Mouse (Mus musculus) heart, embryonic 13.5 days (tissue): ENCODE data around the gene Kctd19. TPM values are rescaled to one million over a fixed set of nuclear protein-coding genes. Genes with fewer than 3 reads are reported as not detected.

Experiments
- ATAC-seq: fragments of 200-750 bp; cut with Nextera tagmentation; 2 replicates; pipeline ENCODE4 v1.8.0; 2017; ENCODE audit warnings: moderate TSS enrichment; ENCODE audit not compliant: insufficient number of reproducible peaks, low FRiP score, low TSS enrichment; ENCODE audit errors: extremely low read depth
- H3K27ac ChIP-seq: fragments of 300-500 bp; sonication (generic); replicated peaks from 2 replicates; pipeline ENCODE4 v1.5.1; 2015; ENCODE audit warnings: moderate library complexity, mild to moderate bottlenecking, inconsistent platforms
- H3K27me3 ChIP-seq: fragments of 300-500 bp; sonication (generic); replicated peaks from 2 replicates; pipeline ENCODE4 v1.6.1; 2015; ENCODE audit warnings: mild to moderate bottlenecking, inconsistent platforms
- H3K36me3 ChIP-seq: fragments of 300-500 bp; sonication (generic); 2 replicates; pipeline ENCODE4 v1.6.1; 2015; ENCODE audit warnings: mild to moderate bottlenecking, inconsistent platforms
- H3K4me1 ChIP-seq: fragments of 300-500 bp; sonication (generic); 2 replicates; pipeline ENCODE4 v1.6.1; 2015; ENCODE audit warnings: inconsistent platforms
- H3K4me2 ChIP-seq: fragments of 300-500 bp; sonication (generic); 2 replicates; pipeline ENCODE4 v1.6.1; 2015; ENCODE audit warnings: inconsistent platforms, mild to moderate bottlenecking, moderate library complexity
- H3K4me3 ChIP-seq: fragments of 300-500 bp; sonication (generic); 2 replicates; pipeline ENCODE4 v1.5.1; 2015; ENCODE audit warnings: moderate library complexity, mild to moderate bottlenecking, inconsistent platforms
- H3K9ac ChIP-seq: fragments of 300-500 bp; sonication (generic); 2 replicates; pipeline ENCODE4 v1.6.1; 2015; ENCODE audit warnings: inconsistent platforms, mild to moderate bottlenecking, moderate library complexity
- H3K9me3 ChIP-seq: fragments of 300-500 bp; sonication (generic); 2 replicates; pipeline ENCODE4 v1.6.1; 2016; ENCODE audit warnings: inconsistent platforms
- WGBS: fragments of 180-500 bp; shearing (Covaris S2); methylation state at CpG from one replicate; pipeline ENCODE4 v1.1.7; 2015; ENCODE audit warnings: mixed read lengths; 5-methylcytosine and 5-hydroxymethylcytosine counted together
- polyA plus RNA-seq: library from polyadenylated mRNA; unstranded; fragments of >200 nt; fragmentation: Nextera tagmentation; extraction: Ambion mirVana; gene quantifications from 2 replicates; pipeline ENCODE4 v1.2.1, GENCODE M21; 2015

The Kctd19 gene
- polyA plus RNA-seq, 1 experiment from 2014 or later: not detected

GRCm38 (mm10) chr8:105345061-105345975 lies 68.0 kb downstream of the Kctd19 start:
- Histone ChIP-seq H3K4me2 (peak overlapping the region; percentile 99), H3K4me1 (peaks cover 85% of the 10 kb centered on the region)

GRCm38 (mm10) chr8:105343791-105344574 lies 69.3 kb downstream of the Kctd19 start:
- ATAC-seq: no peak
- peak overlapping the region; percentile 62; the same call in 1 of the 2 replicates for H3K9ac ChIP-seq
- 0 out of 2 replicates have a peak overlapping the region, but pooled peaks have one; percentile 99 for H3K4me2 ChIP-seq
- no peaks in the 10 kb centered on the region for H3K9me3 ChIP-seq
- peak overlapping the region; percentile 29; the same call in 1 of the 2 replicates for H3K27ac ChIP-seq
- H3K4me3 ChIP-seq: no peak overlapping the region
- no peaks in the 10 kb centered on the region for H3K36me3 ChIP-seq
- no peaks in the 10 kb centered on the region for H3K27me3 ChIP-seq
- peaks cover 85% of the 10 kb centered on the region for H3K4me1 ChIP-seq
- 50% methylated on average over 8 of the region's 8 CpGs for WGBS

More at GRCm38 (mm10) chr8:105345061-105345975, 68.0 kb downstream of the Kctd19 start:
- Histone ChIP-seq H3K4me3 (peak overlapping the region; percentile 81; the same call in 1 of the 2 replicates), H3K9ac (peak overlapping the region; percentile 91), H3K9me3 (no peaks in the 10 kb centered on the region), H3K36me3 (no peaks in the 10 kb centered on the region), H3K27me3 (peaks cover 12% of the 10 kb centered on the region), H3K27ac (peak overlapping the region; percentile 41)
- ATAC-seq: no peak
- 38% methylated on average over 7 of the region's 7 CpGs for whole genome bisulfite sequencing

- 59% methylated on average over 4 of the region's 4 CpGs for WGBS
- no peak for ATAC-seq
- no peaks in the 10 kb centered on the region for H3K27me3 ChIP-seq
- 0 out of 2 replicates have a peak overlapping the region, but pooled peaks have one; percentile 36 for H3K27ac ChIP-seq
- no peak overlapping the region for H3K4me2 ChIP-seq
- H3K36me3 ChIP-seq: peaks cover 10% of the 10 kb centered on the region
- no peaks in the 10 kb centered on the region for H3K9me3 ChIP-seq
- H3K4me1 ChIP-seq: peaks cover 86% of the 10 kb centered on the region
- H3K4me3 ChIP-seq: no peak overlapping the region
- H3K9ac ChIP-seq: no peak overlapping the region
These were observed 70.5 kb downstream of the Kctd19 start for GRCm38 (mm10) chr8:105342768-105343167.

GRCm38 (mm10) chr8:105341399-105341798 lies 71.9 kb downstream of the Kctd19 start:
- peaks cover 24% of the 10 kb centered on the region for H3K36me3 ChIP-seq
- H3K4me3 ChIP-seq: no peak overlapping the region
- H3K9me3 ChIP-seq: no peaks in the 10 kb centered on the region
- peaks cover 81% of the 10 kb centered on the region for H3K4me1 ChIP-seq
- WGBS: 17% methylated on average over 8 of the region's 8 CpGs
- peak overlapping the region; percentile 64 for H3K27ac ChIP-seq
- H3K4me2 ChIP-seq: no peak overlapping the region
- H3K27me3 ChIP-seq: no peaks in the 10 kb centered on the region
- ATAC-seq: peak; percentile 16; the same call in 1 of the 2 replicates
- H3K9ac ChIP-seq: no peak overlapping the region

GRCm38 (mm10) chr8:105339886-105340635 lies 73.2 kb downstream of the Kctd19 start:
- ATAC-seq: no peak
- Histone ChIP-seq H3K4me2 (no peak overlapping the region), H3K4me1 (peaks cover 68% of the 10 kb centered on the region), H3K36me3 (peaks cover 37% of the 10 kb centered on the region), H3K27ac (peak overlapping the region; percentile 64), H3K9ac (no peak overlapping the region), H3K27me3 (no peaks in the 10 kb centered on the region), H3K4me3 (no peak overlapping the region), H3K9me3 (no peaks in the 10 kb centered on the region)
- WGBS: 47% methylated on average over 6 of the region's 6 CpGs

- 19% methylated on average over 4 of the region's 4 CpGs for WGBS
- H3K9ac ChIP-seq: peak overlapping the region; percentile 67
- no peak overlapping the region for H3K4me3 ChIP-seq
- no peaks in the 10 kb centered on the region for H3K27me3 ChIP-seq
- H3K4me1 ChIP-seq: peaks cover 58% of the 10 kb centered on the region
- no peaks in the 10 kb centered on the region for H3K9me3 ChIP-seq
- no peak for ATAC-seq
- peaks cover 48% of the 10 kb centered on the region for H3K36me3 ChIP-seq
- H3K27ac ChIP-seq: peak overlapping the region; percentile 64
- H3K4me2 ChIP-seq: peak overlapping the region; percentile 16
These were observed 74.3 kb downstream of the Kctd19 start for GRCm38 (mm10) chr8:105338992-105339391.

- Histone ChIP-seq H3K4me1 (peaks cover 39% of the 10 kb centered on the region), H3K36me3 (peaks cover 73% of the 10 kb centered on the region), H3K4me3 (no peak overlapping the region), H3K9ac (no peak overlapping the region), H3K27me3 (no peaks in the 10 kb centered on the region), H3K9me3 (no peaks in the 10 kb centered on the region), H3K4me2 (no peak overlapping the region), H3K27ac (no peak overlapping the region)
- 62% methylated on average over 32 of the region's 32 CpGs for WGBS
- ATAC-seq: no peak
These were observed 76.8 kb downstream of the Kctd19 start for GRCm38 (mm10) chr8:105336373-105337130.

Other genes with a start within 250 kb of the Kctd19 start
- 39.4 and 43.0 TPM in 2 replicates for gene Cbfb, start 242.8 kb downstream of the Kctd19 start, polyA plus RNA-seq
- gene D230025D16Rik, start 188.4 kb downstream of the Kctd19 start, polyA plus RNA-seq: 17.3 and 18.2 TPM in 2 replicates
- 11.8 and 14.5 TPM in 2 replicates for gene B3gnt9, start 158.3 kb downstream of the Kctd19 start, polyA plus RNA-seq
- 18.3 and 18.8 TPM in 2 replicates for gene Tradd, start 148.9 kb downstream of the Kctd19 start, polyA plus RNA-seq
- gene Fbxl8, start 148.9 kb downstream of the Kctd19 start, polyA plus RNA-seq: 3.2 and 3.3 TPM in 2 replicates
- gene Hsf4, start 143.7 kb downstream of the Kctd19 start, polyA plus RNA-seq: 0.15 TPM in 1 of 2 replicates, not detected in the other
- 2.5 and 2.7 TPM in 2 replicates for gene Nol3, start 137.4 kb downstream of the Kctd19 start, polyA plus RNA-seq
- gene 4931428F04Rik, start 123.6 kb downstream of the Kctd19 start, polyA plus RNA-seq: 6.0 and 6.5 TPM in 2 replicates
- 15.5 and 15.9 TPM in 2 replicates for gene Exoc3l, start 117.4 kb downstream of the Kctd19 start, polyA plus RNA-seq
- gene E2f4, start 115.8 kb downstream of the Kctd19 start, polyA plus RNA-seq: 58.7 and 59.3 TPM in 2 replicates
- 2.3 and 2.6 TPM in 2 replicates for gene Elmo3, start 107.9 kb downstream of the Kctd19 start, polyA plus RNA-seq
- 0.96 and 1.2 TPM in 2 replicates for gene Lrrc29, start 87.2 kb downstream of the Kctd19 start, polyA plus RNA-seq
- gene Tmem208, start 87.1 kb downstream of the Kctd19 start, polyA plus RNA-seq: 75.9 and 92.9 TPM in 2 replicates
- gene Fhod1, start 65.5 kb downstream of the Kctd19 start, polyA plus RNA-seq: 1.9 and 2.0 TPM in 2 replicates
- 1.3 and 1.4 TPM in 2 replicates for gene Slc9a5, start 64.7 kb downstream of the Kctd19 start, polyA plus RNA-seq
- gene Plekhg4, start 40.2 kb downstream of the Kctd19 start, polyA plus RNA-seq: 0.23 and 0.42 TPM in 2 replicates
- 0.08 and 0.28 TPM in 2 replicates for gene Lrrc36, start 69 bp upstream of the Kctd19 start, polyA plus RNA-seq
- 12.3 TPM in 2 replicates for gene Tppp3, start 58.0 kb upstream of the Kctd19 start, polyA plus RNA-seq
- gene Zdhhc1, start 83.4 kb upstream of the Kctd19 start, polyA plus RNA-seq: 21.8 and 22.3 TPM in 2 replicates
- 1.2 and 1.5 TPM in 2 replicates for gene Hsd11b2, start 105.3 kb upstream of the Kctd19 start, polyA plus RNA-seq
- 58.1 and 60.9 TPM in 2 replicates for gene Atp6v0d1, start 152.5 kb upstream of the Kctd19 start, polyA plus RNA-seq
- 32.1 and 32.5 TPM in 2 replicates for gene Ripor1, start 191.8 kb upstream of the Kctd19 start, polyA plus RNA-seq
- gene Ctcf, start 223.1 kb upstream of the Kctd19 start, polyA plus RNA-seq: 67.1 and 76.2 TPM in 2 replicates
- 0.23 TPM in 1 of 2 replicates, not detected in the other for gene Agrp, start 223.9 kb upstream of the Kctd19 start, polyA plus RNA-seq